Mouse (Mus musculus): ENCODE measurements around the gene Trappc3. TPM values are rescaled to one million over a fixed set of nuclear protein-coding genes. Genes with fewer than 3 reads are reported as not detected.

The Trappc3 gene
- polyA plus RNA-seq, 1 experiment from 2014 or later = 126 TPM

DNA sequence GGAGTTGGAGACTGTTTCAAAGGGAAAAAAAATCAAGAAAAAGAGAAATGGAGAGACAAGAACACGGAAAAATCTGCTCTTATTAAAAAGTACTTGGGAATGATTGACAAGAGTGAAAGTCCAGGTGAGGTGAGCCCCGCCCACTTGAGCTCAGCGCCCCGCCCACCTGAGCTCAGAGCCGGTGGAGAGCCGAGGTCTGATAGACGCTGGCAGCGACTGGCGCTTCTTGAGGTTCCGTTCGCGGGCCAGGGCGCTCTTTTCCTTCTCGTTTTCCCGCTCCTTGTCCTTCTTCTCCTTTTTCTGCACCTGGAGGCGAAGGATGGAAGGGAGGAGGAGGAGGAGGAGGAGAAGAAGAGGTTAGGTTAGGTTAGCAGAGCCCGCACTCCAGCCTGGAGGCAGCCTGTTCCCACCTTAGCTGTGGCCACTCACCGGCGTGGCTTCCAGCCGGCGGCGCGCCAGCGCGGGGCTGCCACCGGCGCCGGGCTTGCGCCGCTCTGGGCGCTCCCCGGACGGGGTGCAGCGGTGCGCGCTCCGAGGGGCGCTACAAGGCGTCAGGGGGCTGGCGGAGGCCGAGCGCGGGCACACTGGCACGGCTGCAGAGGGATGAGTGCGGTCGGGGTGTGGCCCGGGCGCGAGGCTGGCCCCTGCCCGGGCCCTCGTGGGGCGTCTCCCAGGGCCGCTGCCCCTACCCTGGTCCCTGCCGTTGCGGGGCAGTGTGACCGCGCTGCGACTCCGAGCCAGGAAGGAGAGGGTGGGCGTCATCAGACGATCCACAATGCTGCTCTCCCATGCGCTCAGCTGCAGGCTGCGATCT is 25.5 kb upstream of the Trappc3 start:
- no peak overlapping the region for H3K27ac ChIP-seq
- peaks cover 20% of the 10 kb centered on the region for H3K4me1 ChIP-seq
- ATAC-seq (ENCODE audit: low FRiP score, low read depth) = no peak
- H3K27me3 ChIP-seq = no peaks in the 10 kb centered on the region
- WGBS = 47% methylated on average over 59 of the region's 63 CpGs
- H3K36me3 ChIP-seq = peaks cover 98% of the 10 kb centered on the region
- no peaks in the 10 kb centered on the region for H3K9me3 ChIP-seq
- H3K9ac ChIP-seq = 0 out of 2 replicates have a peak overlapping the region, but pooled peaks have one; percentile 25
- no peak overlapping the region for H3K4me2 ChIP-seq (replicated peaks)
- H3K4me3 ChIP-seq = no peak overlapping the region

GRCm38 (mm10) chr4:126237721-126238242 is 24.3 kb upstream of the Trappc3 start:
- 64% methylated on average over 5 of the region's 5 CpGs for WGBS
- Histone ChIP-seq H3K4me3 (no peak overlapping the region), H3K4me2 (replicated peaks) (no peak overlapping the region), H3K36me3 (peaks cover 97% of the 10 kb centered on the region), H3K4me1 (peaks cover 20% of the 10 kb centered on the region), H3K27ac (0 out of 2 replicates have a peak overlapping the region, but pooled peaks have one; percentile 10), H3K9ac (no peak overlapping the region; the same call in 1 of the 2 replicates), H3K27me3 (no peaks in the 10 kb centered on the region), H3K9me3 (no peaks in the 10 kb centered on the region)
- ATAC-seq (ENCODE audit: low FRiP score, low read depth) = peak; percentile 50; the same call in 1 of the 2 replicates

- WGBS = 88% methylated on average over 13 of the region's 13 CpGs
- H3K4me3 ChIP-seq = no peak overlapping the region
- peaks cover 93% of the 10 kb centered on the region for H3K36me3 ChIP-seq
Measured at GRCm38 (mm10) chr4:126239862-126240475, 22.2 kb upstream of the Trappc3 start.

DNA sequence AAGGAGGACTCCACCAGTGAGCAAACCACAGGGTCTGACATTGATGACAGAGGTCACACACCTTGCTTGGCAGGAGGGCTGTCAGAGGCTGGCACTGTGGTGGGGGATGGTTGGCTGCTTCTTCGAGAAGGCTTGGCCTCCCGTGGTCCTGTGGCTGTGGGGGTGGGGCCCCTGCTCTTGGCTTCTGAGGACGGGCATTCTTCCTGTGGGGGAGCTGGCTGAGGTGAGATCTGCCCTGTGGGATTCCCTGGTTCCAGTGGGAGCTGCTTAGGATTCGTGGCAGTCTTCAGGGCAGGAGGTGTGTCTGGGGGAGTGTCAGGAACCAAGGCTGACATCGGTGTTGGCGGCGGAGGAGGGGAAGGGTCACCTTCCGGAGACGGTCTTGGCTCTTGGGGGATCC is 20.2 kb upstream of the Trappc3 start:
- ATAC-seq (ENCODE audit: low FRiP score, low read depth) = no peak
- Histone ChIP-seq H3K4me3 (no peak overlapping the region), H3K4me1 (peaks cover 17% of the 10 kb centered on the region), H3K27ac (no peak overlapping the region), H3K9me3 (no peaks in the 10 kb centered on the region), H3K36me3 (peaks cover 87% of the 10 kb centered on the region), H3K4me2 (replicated peaks) (no peak overlapping the region), H3K9ac (no peak overlapping the region), H3K27me3 (no peaks in the 10 kb centered on the region)
- WGBS = 50% methylated on average over 9 of the region's 9 CpGs

More at GRCm38 (mm10) chr4:126239862-126240475, 22.2 kb upstream of the Trappc3 start:
- H3K9me3 ChIP-seq = no peaks in the 10 kb centered on the region
- H3K4me1 ChIP-seq = peaks cover 20% of the 10 kb centered on the region
- no peaks in the 10 kb centered on the region for H3K27me3 ChIP-seq
- no peak overlapping the region for H3K9ac ChIP-seq
- no peak for ATAC-seq (ENCODE audit: low FRiP score, low read depth)
- H3K4me2 ChIP-seq (replicated peaks) = no peak overlapping the region
- no peak overlapping the region for H3K27ac ChIP-seq

DNA sequence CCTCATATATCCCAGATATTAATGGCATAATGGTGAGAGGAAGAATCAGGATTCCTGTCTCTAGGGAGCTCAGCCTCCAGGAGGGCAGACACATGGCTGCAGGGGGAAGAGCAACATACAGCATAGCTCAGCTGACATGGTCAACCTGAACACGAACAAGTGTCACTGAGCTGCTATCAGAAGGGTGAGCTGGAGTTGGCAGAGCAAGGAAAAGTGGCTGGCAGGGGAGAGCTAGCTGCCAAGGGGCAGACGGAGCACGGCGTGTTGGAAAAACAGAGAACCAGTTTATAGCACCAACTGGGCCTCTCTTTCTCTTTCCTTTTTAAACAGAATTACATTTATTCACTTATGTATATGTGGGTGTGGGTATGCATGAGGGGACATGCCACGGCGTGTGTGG is 19.6 kb upstream of the Trappc3 start:
- ATAC-seq (ENCODE audit: low FRiP score, low read depth) = no peak
- Histone ChIP-seq H3K9ac (0 out of 2 replicates have a peak overlapping the region, but pooled peaks have one; percentile 2), H3K4me2 (replicated peaks) (no peak overlapping the region), H3K36me3 (peaks cover 84% of the 10 kb centered on the region), H3K27me3 (no peaks in the 10 kb centered on the region), H3K9me3 (no peaks in the 10 kb centered on the region), H3K4me3 (no peak overlapping the region), H3K4me1 (peaks cover 12% of the 10 kb centered on the region), H3K27ac (no peak overlapping the region)
- WGBS = 91% methylated on average over 6 of the region's 6 CpGs

DNA sequence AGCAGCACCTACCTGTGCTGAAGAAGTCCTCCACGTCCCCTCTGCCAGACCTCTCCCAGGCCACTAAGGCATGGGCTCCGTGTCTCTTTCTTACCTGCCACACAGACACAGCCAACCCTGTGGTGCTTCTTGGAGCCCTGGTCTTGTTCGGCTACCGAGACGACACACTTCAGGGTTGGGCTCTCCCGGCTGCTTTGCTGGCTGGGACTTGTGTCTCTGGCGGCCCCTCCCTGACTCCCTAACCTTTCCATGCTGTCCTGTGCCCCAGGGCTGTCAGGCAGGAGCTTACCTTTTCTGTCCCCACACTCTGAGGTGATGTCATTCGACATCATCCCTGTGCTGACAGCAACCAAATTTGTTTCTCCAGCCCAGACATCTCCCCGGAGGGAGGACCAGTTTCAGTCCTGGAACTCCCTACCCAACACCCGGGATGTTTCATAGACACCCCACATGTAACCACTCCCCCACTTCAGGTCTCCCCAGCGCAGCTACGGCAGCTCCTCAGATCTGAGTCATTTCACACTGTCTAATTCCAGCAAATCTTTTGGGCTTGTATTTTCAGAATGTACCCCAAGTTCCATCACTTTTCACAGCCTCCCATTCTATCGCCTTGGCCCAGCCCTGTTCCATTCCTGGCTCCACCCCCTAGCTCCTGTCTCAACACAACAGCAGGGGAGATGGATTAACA is 15.8 kb upstream of the Trappc3 start:
- H3K27ac ChIP-seq = no peak overlapping the region
- WGBS = 79% methylated on average over 13 of the region's 13 CpGs
- no peak overlapping the region; the same call in 1 of the 2 replicates for H3K9ac ChIP-seq
- H3K4me1 ChIP-seq = peaks cover 24% of the 10 kb centered on the region
- no peak for ATAC-seq (ENCODE audit: low FRiP score, low read depth)
- no peaks in the 10 kb centered on the region for H3K27me3 ChIP-seq
- H3K36me3 ChIP-seq = peaks cover 60% of the 10 kb centered on the region
- no peaks in the 10 kb centered on the region for H3K9me3 ChIP-seq
- no peak overlapping the region for H3K4me3 ChIP-seq
- no peak overlapping the region for H3K4me2 ChIP-seq (replicated peaks)

DNA sequence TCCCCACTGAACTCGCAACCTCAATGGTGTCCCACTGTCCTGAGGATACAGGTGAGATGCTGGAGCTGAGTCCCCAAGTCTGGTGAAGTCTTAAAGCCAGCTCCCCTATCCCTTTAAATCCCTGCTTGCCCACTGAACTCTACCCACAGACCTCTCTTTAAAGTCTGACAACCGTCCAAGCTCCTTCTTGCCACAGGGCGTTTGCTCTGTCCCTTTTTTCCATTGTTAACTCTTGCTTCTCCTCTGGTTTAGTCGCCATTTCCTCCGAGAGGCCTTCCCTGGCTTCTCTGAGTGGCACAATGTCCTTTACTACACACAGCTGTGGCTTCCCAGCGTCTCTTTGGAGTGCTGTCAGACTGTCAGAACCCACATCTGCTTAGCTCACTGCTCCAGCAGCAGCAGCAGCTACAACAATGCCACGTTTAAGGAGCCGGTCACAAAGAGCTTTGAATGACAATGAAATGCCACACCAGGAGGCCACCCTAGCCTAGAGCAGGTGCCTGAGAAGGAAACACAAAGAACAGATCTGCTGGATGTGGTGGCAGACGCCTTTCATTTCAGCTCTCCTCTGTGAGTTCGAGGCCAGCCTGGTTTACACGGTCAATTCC is 13.8 kb upstream of the Trappc3 start:
- H3K4me1 ChIP-seq = peaks cover 43% of the 10 kb centered on the region

GRCm38 (mm10) chr4:126250659-126251058 is 11.5 kb upstream of the Trappc3 start:
- no peak for ATAC-seq (ENCODE audit: low FRiP score, low read depth)
- H3K4me2 ChIP-seq (replicated peaks) = no peak overlapping the region
- 58% methylated on average over 4 of the region's 4 CpGs for WGBS
- H3K27me3 ChIP-seq = no peaks in the 10 kb centered on the region
- peaks cover 39% of the 10 kb centered on the region for H3K36me3 ChIP-seq
- no peak overlapping the region for H3K4me3 ChIP-seq
- H3K4me1 ChIP-seq = peaks cover 58% of the 10 kb centered on the region
- peak overlapping the region; percentile 52; the same call in 1 of the 2 replicates for H3K27ac ChIP-seq
- H3K9me3 ChIP-seq = no peaks in the 10 kb centered on the region
- no peak overlapping the region for H3K9ac ChIP-seq

More for the DNA sequence above, 13.8 kb upstream of the Trappc3 start:
- Histone ChIP-seq H3K36me3 (peaks cover 56% of the 10 kb centered on the region), H3K9ac (no peak overlapping the region), H3K27ac (no peak overlapping the region), H3K9me3 (no peaks in the 10 kb centered on the region), H3K27me3 (no peaks in the 10 kb centered on the region), H3K4me3 (no peak overlapping the region), H3K4me2 (replicated peaks) (no peak overlapping the region)
- 35% methylated on average over 11 of the region's 11 CpGs for WGBS
- ATAC-seq (ENCODE audit: low FRiP score, low read depth) = no peak

DNA sequence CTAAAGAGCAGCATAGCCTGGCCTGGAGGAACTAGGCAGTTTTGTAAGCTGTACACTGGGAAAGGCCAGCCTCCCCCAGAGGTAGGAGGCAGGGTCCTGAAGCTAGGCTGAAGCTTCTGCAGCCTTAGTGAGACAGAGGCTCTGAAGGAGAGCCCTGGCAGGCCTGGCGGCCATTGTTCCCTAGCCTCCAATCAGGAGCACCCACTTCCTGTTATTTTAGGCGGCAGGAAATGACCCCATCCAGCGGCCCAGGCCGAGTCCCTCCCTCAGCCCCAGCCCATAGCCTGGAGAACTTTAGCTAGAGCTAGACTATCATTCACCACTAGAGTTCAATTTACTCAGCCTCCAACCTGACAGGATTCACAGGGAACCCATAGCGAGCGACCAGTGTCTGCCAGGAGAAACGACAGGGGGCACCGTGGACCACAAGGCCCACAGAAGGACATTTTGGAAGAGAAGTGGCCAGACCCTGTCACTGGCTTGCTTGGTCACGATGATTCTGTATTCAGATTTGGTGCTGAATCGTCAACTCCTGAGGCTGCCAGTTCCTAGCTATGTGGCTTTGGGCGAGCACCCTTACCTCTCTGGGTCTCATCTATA is 10.4 kb upstream of the Trappc3 start:
- peak overlapping the region; percentile 10 for H3K9ac ChIP-seq

DNA sequence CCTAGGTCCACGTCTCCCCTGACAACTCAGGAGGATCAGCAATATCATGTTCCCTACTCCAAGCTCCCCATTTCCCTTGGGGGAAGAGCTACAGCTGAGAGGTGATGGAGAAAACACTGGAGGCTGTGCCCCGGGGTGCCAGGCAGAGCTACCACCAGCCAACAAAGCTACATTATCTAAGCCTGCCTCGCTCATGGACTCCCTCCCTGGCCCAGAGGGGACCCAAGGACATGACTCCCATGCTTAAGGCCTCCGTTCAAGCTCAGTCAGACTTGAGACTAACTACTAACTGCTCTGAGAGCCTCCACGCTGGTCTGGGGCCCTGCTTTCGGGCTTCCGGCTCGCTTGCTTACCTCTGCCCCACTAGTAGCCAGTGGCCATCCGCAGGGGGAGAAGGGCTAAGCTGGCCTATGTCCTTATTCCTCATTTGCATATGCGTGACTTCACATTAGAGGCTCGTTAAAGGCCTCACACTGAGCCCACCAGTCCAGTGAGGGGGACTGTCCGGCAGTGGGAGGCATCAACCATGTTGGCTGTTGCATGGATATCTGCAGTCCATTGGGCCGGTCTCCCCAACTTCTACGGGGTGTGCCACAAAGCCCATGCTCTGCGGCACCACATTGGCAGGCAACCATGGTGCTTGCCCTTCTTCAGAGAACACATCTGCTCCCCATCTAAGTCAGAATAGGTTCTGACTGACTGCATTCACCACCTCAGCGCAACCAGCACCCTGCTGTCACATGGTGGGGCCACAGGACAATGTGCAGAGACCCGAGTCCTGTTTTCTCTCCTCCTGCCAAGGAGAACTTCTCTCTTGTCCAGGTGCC is 9.5 kb upstream of the Trappc3 start:
- Histone ChIP-seq H3K27ac (no peak overlapping the region), H3K4me3 (no peak overlapping the region), H3K36me3 (peaks cover 27% of the 10 kb centered on the region)

More for the DNA sequence above, 10.4 kb upstream of the Trappc3 start:
- 67% methylated on average over 11 of the region's 11 CpGs for WGBS
- H3K27ac ChIP-seq = 0 out of 2 replicates have a peak overlapping the region, but pooled peaks have one; percentile 34
- H3K27me3 ChIP-seq = no peaks in the 10 kb centered on the region
- no peak overlapping the region for H3K4me3 ChIP-seq
- ATAC-seq (ENCODE audit: low FRiP score, low read depth) = no peak
- H3K4me1 ChIP-seq = peaks cover 58% of the 10 kb centered on the region
- H3K4me2 ChIP-seq (replicated peaks) = peak overlapping the region; percentile 5; the same call in 1 of the 2 replicates
- no peaks in the 10 kb centered on the region for H3K9me3 ChIP-seq
- peaks cover 31% of the 10 kb centered on the region for H3K36me3 ChIP-seq

More for the DNA sequence above, 9.5 kb upstream of the Trappc3 start:
- no peaks in the 10 kb centered on the region for H3K27me3 ChIP-seq
- WGBS = 78% methylated on average over 17 of the region's 17 CpGs
- H3K4me1 ChIP-seq = peaks cover 66% of the 10 kb centered on the region
- H3K9me3 ChIP-seq = no peaks in the 10 kb centered on the region
- H3K4me2 ChIP-seq (replicated peaks) = peak overlapping the region; percentile 5; the same call in 1 of the 2 replicates
- no peak overlapping the region; the same call in 1 of the 2 replicates for H3K9ac ChIP-seq
- no peak for ATAC-seq (ENCODE audit: low FRiP score, low read depth)
